In the genomic region with DNA sequence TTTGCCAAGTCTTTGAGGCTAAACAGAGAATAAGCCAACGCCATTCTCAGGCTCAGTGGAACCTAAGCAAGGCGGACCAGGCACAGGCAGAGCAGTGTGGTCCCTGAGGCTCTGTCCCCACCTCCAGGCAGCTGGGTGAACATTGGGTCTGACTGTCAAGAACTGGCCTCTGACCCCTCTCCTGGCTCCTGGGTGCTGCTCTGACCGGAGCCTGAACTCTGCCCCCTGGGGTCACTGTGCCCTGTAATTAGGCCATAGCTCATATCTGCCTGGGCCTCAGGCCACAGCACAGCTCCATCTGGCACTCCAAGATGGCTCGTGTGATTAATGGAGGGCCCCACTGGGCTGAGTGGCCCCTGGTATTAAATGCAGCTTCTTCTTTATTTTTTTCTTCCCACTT, we compare ENCODE assay signal across 11 mouse cellular contexts.
A peak's percentile ranks its signal among the peaks of the same experiment; 100 is the strongest.
DNase-seq lines count a peak whose midpoint lies in the region; ATAC-seq lines count a peak whose summit lies in the region.
"Had no signal": no experiment of that assay in that cellular context is flagged by ENCODE, and none has a peak within 500 bp of the region (broad histone marks: within the 10 kb centered on the region; RNA-seq: fewer than 3 reads in every experiment).

No protein-coding gene starts in this region.

- intact Hi-C loops in heart, postnatal 36 days (cut with DNase I) = no loop called here

- peaks cover 100% of the 10 kb centered on the region for H3K4me1 ChIP-seq in midbrain, embryonic 10.5 days
- H3K4me1 ChIP-seq in midbrain, embryonic 15.5 days = peaks cover 17% of the 10 kb centered on the region

- WGBS in midbrain, embryonic 10.5 days = 61% methylated on average over 4 of the region's 4 CpGs
- WGBS in midbrain, embryonic 15.5 days = 72% methylated on average over 4 of the region's 4 CpGs

- peak overlapping the region; percentile 73 for H3K27ac ChIP-seq in midbrain, embryonic 10.5 days (replicated peaks)
- H3K27ac ChIP-seq in midbrain, embryonic 15.5 days = no peak overlapping the region
- H3K27ac ChIP-seq: forebrain, embryonic 15.5 days; hindbrain, embryonic 15.5 days had no signal

- no peak overlapping the region for H3K4me2 ChIP-seq in midbrain, embryonic 15.5 days
- H3K4me2 ChIP-seq: forebrain, embryonic 15.5 days; hindbrain, embryonic 15.5 days had no signal

- H3K9me3 ChIP-seq in midbrain, embryonic 10.5 days (replicated peaks) = no peaks in the 10 kb centered on the region
- no peaks in the 10 kb centered on the region for H3K9me3 ChIP-seq in midbrain, embryonic 15.5 days
- H3K9me3 ChIP-seq: forebrain, embryonic 15.5 days; hindbrain, embryonic 15.5 days had no signal

- H3K9ac ChIP-seq in midbrain, embryonic 15.5 days = no peak overlapping the region
- H3K9ac ChIP-seq: forebrain, embryonic 15.5 days; hindbrain, embryonic 15.5 days had no signal

- no peak overlapping the region for H3K4me3 ChIP-seq in midbrain, embryonic 10.5 days
- no peak overlapping the region for H3K4me3 ChIP-seq in midbrain, embryonic 15.5 days
- H3K4me3 ChIP-seq: forebrain, embryonic 15.5 days; hindbrain, embryonic 15.5 days had no signal

- no peak for ATAC-seq in midbrain, embryonic 15.5 days (replicated peaks)
- ATAC-seq: forebrain, embryonic 15.5 days had no signal

- 0 out of 2 replicates have a peak, but pooled peaks cover 9% of the 10 kb centered on the region for H3K36me3 ChIP-seq in midbrain, embryonic 10.5 days
- no peaks in the 10 kb centered on the region for H3K36me3 ChIP-seq in midbrain, embryonic 15.5 days (replicated peaks)
- H3K36me3 ChIP-seq: forebrain, embryonic 15.5 days; hindbrain, embryonic 15.5 days had no signal

- DNase-seq in midbrain, embryonic 10.5 days (ENCODE audit: low spot score) = no peak
- peak; percentile 66 to 71 for DNase-seq in kidney, adult 8-10 months
- DNase-seq in liver = peak; percentile 51
- DNase-seq in urinary bladder, postnatal 4 days (ENCODE audit: low spot score in 2 of 2) = no peak
- DNase-seq in heart, postnatal 36 days = no peak
- no peak for DNase-seq in spleen, adult 12 weeks (ENCODE audit: low spot score)
- DNase-seq: lung, postnatal 4 days; right cerebral cortex, postnatal 14 days had no signal

- no peaks in the 10 kb centered on the region for H3K27me3 ChIP-seq in midbrain, embryonic 10.5 days (ENCODE audit: low read depth, poor library complexity, severe bottlenecking)
- H3K27me3 ChIP-seq in midbrain, embryonic 15.5 days (replicated peaks) = no peaks in the 10 kb centered on the region
- H3K27me3 ChIP-seq: forebrain, embryonic 15.5 days; hindbrain, embryonic 15.5 days had no signal

Comparison
In these comparisons a context has a peak if more than half of its experiments do, and no peak if none do; other contexts are left out.
1. DNase-seq: peak in kidney, adult 8-10 months (2 of 2) and liver (single experiment); none in midbrain, embryonic 10.5 days (single experiment), urinary bladder, postnatal 4 days (0 of 2), heart, postnatal 36 days (0 of 2) and spleen, adult 12 weeks (single experiment).